Mouse (Mus musculus) C2C12 (cell line): ENCODE results near the gene Dync1li2.

ENCODE experiments used
- CEBPB ChIP-seq: IDR thresholded peaks from one replicate; pipeline ENCODE4 v1.6.1; 2011; ENCODE audit warnings: low read depth, mild to moderate bottlenecking, control low read depth, moderate library complexity
- CTCF ChIP-seq: IDR thresholded peaks from one replicate; pipeline ENCODE4 v1.5.1; 2011; ENCODE audit not compliant: control insufficient read depth, insufficient read depth, insufficient read length
- FOSL1 ChIP-seq: IDR thresholded peaks from one replicate; pipeline ENCODE4 v1.8.0; 2011; ENCODE audit warnings: mild to moderate bottlenecking, low read length; ENCODE audit not compliant: poor library complexity, insufficient read depth, severe bottlenecking
- MAX ChIP-seq: IDR thresholded peaks from one replicate; pipeline ENCODE4 v1.6.1; 2011; ENCODE audit warnings: mild to moderate bottlenecking, control low read depth
- MYOD1 ChIP-seq: IDR thresholded peaks from one replicate; pipeline ENCODE4 v1.6.1; 2011; ENCODE audit warnings: low read depth; ENCODE audit not compliant: control insufficient read depth, insufficient read length
- MYOG ChIP-seq: IDR thresholded peaks from one replicate; pipeline ENCODE4 v1.6.1; 2011; ENCODE audit not compliant: control insufficient read depth, insufficient read length; ENCODE audit errors: extremely low read depth
- USF1 ChIP-seq: IDR thresholded peaks from one replicate; pipeline ENCODE4 v1.6.1; 2011; ENCODE audit warnings: low read depth, mild to moderate bottlenecking, control low read depth, moderate library complexity

DNA sequence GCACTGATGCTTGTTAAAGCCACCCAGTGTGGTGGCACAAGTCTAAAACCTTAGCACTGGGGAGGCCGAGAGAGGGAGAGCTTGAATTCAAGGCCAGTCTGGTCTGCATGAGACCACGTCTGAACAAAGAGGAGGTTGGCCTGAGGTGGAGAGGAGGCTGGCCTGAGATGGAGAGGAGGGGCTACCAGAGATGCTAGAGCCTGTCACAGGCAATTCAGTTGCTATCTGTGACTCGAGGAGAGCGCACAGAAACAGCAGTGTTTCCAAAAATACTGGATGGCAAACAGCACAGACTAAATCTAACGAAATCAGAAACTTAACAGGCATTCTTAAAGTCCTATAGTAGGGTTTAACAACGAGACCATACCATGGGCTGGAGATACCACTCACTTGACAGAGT lies 2.4 kb upstream of the Dync1li2 start:
- TF ChIP-seq CTCF (no peak), MYOD1 (no peak), USF1 (no peak), MAX (no peak), CEBPB (no peak), FOSL1 (no peak), MYOG (no peak)
